Mouse (Mus musculus): ENCODE results near the gene Shank1.

Gene Shank1

DNA sequence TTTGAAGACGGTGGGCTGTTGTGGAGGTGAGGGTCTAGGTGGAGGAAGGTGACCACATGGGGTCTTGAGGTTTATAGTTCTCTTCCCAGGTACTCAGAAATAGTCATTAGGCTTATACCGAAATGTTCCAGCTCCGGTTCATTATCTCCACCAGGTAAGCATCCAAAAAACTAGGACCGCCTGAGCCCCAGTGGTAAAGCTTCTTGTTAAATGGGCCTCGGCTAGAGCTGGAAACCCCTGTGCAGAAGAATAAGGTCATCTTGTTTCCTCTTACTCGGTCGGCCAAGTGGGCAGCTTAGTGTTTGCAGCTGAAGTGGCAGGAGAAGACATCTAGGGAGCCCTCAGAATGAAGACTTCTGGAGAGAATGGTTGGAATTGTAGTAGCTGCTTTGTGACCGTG is 62.6 kb downstream of the Shank1 start:
- CTCF ChIA-PET = interaction anchor here (0.7 kb wide), 1 partner anchor 92 kb away, joined by 6 read pairs; no protein-coding TSS in a partner anchor

DNA sequence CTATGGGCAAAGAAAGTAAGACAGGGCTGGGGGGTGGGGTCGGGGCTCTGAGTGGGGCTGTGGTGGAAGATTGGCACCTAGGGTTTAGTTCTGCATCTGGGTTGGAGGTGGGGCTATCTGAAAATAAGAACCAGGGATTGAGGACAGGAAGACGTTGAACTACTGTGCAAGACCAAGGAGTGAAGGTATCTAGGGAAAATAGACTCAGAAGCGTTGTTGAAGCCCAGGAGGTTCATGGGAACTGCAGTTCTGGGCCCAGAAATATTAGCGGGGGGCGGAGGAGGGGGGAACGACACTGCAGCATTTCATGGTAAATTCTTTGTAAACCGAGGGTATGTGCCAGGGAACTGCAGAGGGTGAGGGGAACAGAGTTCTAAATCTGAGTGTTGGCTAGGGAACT is 63.4 kb downstream of the Shank1 start:
- CTCF ChIA-PET = interaction anchor here (0.7 kb wide), 1 partner anchor 93 kb away, joined by 6 read pairs; no protein-coding TSS in a partner anchor

DNA sequence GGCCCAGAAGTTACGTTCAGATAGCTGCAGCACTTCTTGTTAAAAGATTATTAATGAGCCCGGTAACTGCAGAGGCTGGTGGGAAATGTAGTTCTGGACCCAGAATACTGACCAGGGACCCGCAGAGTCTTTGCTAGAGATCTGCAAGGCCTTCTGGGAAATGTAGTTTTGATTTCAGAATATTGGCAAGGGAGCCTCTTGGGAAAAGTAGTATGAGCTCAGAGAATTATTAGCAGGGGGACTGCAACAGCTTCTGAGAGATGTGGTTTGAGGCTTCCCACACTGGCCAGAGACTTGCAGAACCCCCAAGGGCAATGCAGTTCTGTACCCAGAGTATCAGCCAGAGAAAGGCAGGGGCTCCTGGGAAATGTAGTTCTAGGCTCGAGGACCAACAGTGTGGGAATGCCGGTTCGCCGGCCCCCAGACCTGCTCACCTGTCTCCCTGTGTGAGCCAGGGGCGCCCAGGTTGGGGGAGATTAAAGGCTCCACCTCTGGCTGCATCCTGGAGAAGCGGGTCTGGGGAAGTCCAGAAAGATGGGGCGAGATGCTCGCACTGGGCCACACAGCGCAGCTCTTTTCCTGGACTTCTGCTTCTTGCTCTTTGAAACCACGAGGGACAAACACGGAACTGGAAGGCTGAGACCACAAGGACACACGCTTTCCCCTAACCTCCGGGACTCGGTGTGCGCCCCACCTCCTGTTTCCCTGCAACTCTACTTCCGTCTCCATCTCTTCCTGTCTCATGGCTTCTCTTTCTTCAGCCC is 64.0 kb downstream of the Shank1 start:
- CTCF ChIA-PET = no interaction called here

DNA sequence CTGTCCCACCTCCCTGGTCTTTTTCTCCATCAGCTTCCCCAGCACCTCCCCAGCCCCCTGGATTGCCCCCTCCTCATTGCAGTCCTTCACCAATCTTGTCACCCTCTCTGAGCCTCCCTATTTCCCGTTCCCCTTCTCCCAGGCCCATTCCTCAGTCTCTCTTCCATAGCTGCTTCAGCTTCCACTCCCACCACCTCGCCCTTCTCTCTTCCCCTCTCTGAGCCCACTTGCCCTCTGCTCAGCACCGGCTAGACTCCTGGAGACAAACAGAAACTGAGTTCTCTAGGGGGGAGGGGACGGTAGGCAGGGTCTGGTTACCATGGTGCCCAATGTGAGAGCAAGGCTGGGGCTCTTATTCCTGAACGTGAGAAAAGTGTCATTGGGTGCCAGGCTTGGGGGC is 64.7 kb downstream of the Shank1 start:
- CTCF ChIA-PET = interaction anchor here (0.7 to 0.8 kb wide), 2 partner anchors 14 to 122 kb away, joined by 8 to 13 read pairs; no protein-coding TSS in a partner anchor

DNA sequence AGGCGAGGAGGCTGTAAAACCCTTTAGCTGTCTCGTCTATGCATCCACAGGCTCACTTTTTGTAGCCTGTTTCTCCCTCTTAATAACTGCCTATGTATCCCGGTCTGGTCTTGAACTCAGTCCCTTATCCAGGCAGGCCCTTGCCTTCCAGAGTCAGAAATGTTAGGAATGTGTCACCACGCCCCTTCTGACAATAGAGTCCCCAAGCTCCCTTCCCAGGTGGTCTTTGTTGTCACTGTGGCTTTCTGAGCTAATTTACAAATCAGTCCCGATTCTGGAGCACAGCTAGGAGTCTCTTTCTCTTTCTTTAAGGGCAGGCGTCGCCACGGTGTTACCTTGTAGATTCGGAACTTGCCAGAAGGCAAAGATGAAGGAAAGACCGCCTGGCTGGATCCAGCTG is 65.2 kb downstream of the Shank1 start:
- CTCF ChIA-PET = interaction anchor here (0.7 to 0.8 kb wide), 2 partner anchors 15 to 121 kb away, joined by 8 to 13 read pairs; no protein-coding TSS in a partner anchor

DNA sequence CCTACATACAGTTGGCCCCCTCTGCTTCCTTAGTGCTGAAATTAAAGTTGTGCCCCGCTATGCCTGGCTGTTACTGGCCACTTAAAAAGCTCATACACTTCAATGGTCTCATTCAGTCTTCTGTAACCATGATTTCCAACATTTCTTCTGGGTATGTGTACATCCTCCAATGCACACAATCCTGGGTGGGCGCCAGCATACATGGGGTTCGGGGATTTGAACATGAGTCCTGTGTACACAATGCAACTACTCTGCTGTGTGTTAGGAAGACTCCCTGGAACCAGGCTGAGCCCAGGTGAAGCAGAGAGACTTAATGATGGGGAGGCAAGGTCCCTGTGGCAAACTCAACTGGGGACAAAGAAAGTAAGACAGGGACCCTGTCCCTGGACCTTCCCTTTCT is 65.7 kb downstream of the Shank1 start:
- CTCF ChIA-PET = no interaction called here

DNA sequence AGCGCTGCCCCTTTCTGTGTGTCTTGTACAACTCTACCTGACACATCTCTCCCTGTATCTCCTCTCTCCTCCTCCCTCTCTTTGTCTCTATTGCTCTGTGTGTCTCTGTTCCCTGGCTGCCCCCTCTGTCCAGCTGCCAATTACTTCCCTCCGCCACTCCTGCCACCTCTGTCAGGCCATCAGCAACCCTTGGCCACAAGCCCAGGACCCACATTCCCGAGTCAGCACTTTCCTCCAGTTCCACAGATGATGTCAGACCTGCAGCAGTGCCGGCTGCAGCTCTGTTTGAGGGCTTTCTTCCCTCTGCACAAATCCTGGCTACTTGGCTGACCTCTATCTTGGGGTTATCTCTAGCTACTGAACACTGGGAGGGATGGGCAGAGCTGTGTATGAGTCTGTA is 68.2 kb downstream of the Shank1 start:
- CTCF ChIA-PET = no interaction called here

DNA sequence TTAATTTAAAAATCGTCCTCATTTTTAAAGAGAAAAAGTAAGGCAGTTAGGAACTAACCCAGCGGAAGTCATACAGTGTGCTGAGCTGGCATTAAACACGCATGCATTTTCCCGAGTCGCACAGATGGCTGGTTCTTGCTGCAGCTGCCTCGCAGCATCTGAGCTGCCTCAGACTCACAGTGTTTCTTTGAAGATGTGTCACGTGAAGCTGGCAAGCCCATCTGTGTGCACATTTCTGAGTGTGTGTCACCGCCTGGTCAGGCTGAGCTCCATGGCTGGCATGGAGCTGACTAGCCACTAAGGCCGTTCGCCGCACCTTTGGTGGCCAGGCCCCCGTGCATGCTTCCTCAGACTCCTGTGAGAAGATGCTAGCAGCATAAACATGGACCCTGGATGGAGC is 72.5 kb downstream of the Shank1 start:
- CTCF ChIA-PET = no interaction called here

DNA sequence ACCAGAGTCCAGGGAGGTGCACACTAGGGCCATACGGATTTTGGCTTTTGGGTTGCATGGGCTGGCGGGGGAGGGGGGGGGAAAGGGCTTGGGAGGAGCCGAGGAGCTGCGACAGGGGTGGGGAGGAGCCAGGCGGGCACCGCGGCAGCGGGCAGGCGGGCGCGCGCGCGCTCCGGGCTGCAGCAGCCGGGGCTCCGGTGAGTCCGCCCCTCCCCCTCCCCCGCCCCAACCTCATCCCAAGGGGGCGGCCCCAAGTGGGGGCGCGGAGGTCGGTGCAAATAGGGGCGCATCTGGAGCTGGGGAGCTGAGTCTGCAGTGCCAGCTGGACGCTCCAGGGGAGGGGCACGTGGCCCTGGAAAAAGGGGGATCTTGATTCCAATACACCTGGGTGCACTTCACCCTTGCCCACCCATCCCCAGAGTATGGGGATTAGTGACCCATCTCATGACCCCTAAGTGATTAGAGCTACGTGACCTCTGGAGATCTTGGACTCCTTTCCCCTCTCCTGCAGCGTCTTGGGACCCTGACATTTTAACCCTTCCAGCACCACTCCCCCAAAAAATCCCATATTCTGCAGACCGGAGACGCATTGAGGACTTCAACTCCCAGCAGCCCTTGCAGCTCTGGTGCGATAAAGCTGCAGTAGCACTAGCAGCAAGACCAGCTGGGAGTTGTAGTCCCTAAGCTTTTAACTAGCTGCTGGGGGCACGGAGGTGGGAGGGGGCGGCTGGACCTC is 74.1 kb downstream of the Shank1 start, which contains the start of gene Syt3:
Syt3 (plus strand) TSS at position 123 of the 736 bp plus-strand sequence.
- CTCF ChIA-PET = no interaction called here

DNA sequence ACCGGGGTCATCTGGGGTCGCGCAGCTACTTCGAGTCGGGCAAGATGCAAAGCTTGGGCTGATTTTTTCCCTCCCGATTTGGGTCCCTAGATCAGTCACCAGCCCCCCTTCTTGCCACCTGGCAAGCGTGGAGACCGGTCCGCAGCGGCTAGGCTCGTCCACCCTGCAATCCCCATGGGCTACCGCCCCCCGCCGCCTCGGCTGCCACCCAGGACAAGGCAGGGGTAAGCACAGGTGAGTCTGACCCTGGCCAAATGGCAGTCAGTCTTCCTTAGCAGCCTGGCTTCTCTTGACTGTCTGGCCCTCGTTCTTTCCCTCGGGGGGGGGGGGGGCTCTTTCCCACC is 74.6 kb downstream of the Shank1 start:
- CTCF ChIA-PET = no interaction called here

DNA sequence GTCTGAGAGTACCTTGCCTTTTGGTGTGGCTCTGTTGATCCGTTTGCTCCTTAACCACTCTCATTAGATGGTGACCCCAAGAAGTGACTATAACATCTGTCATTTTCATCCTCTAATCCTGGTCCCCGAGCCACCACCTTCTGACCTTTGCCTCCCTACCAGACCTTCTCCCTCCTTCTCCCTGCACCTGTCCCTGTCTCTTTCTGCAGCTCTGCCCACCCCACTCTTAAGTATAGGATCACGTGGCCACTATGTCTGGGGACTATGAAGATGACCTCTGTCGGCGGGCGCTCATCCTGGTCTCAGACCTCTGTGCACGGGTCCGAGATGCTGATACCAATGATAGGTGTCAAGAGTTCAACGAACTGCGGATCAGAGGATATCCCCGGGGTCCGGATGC is 75.7 kb downstream of the Shank1 start, which contains the start of gene 1700008O03Rik:
1700008O03Rik (minus strand) TSS at position 101 of the 400 bp plus-strand sequence.
- CTCF ChIA-PET = interaction anchor here (0.5 to 0.7 kb wide), 2 partner anchors 8 to 99 kb away, joined by 3 to 5 read pairs; no protein-coding TSS in a partner anchor

DNA sequence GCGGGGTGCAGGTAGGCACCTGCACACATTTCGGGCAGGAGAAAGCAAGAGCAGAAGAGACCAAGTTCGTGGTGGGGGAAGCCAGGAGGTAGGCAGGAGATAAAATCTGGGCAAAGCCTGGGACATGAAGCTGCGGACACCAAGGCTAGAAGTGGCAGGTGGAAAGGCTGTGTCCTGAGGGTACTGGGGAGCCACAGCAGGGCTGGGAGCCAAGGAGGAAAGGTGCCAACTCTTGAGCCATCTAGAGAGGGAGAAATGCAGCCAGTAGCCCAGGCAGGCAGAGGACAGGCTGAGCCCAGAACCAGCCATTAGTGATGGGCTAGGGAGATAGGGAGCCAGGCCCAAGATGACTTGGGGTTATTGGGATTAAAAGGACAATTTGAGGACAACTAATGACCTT is 81.8 kb downstream of the Shank1 start:
- CTCF ChIA-PET = no interaction called here

DNA sequence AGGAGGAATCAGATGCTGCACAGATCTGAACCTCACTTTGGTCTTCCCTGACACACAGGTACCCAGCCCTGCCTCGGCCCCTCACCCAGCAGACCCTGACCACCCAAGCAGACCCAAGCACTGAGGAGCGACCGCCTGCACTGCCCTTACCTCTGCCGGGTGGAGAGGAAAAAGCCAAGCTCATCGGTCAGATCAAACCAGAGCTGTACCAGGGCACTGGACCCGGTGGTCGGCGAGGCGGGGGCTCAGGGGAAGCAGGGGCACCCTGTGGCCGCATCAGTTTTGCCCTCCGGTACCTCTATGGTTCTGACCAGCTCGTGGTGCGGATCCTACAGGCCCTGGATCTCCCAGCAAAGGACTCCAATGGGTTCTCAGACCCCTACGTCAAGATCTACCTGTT is 82.3 kb downstream of the Shank1 start:
- CTCF ChIA-PET = no interaction called here

DNA sequence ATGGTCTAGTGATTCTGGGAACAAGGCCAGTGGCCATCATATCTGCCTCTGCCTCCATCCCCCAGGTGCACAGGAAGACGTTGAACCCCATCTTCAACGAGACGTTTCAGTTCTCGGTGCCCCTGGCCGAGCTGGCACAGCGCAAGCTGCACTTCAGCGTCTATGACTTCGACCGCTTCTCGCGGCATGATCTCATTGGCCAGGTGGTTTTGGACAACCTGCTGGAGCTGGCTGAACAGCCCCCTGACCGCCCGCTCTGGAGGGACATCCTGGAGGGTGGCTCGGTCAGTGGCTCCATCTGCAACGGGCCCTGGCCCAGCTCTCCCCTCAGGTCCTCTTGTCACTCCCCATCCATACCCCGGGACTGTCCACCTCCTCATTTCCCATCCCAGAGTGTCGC is 83.2 kb downstream of the Shank1 start:
- CTCF ChIA-PET = interaction anchor here (0.5 kb wide), 1 partner anchor 8 kb away, joined by 5 read pairs; no protein-coding TSS in a partner anchor

DNA sequence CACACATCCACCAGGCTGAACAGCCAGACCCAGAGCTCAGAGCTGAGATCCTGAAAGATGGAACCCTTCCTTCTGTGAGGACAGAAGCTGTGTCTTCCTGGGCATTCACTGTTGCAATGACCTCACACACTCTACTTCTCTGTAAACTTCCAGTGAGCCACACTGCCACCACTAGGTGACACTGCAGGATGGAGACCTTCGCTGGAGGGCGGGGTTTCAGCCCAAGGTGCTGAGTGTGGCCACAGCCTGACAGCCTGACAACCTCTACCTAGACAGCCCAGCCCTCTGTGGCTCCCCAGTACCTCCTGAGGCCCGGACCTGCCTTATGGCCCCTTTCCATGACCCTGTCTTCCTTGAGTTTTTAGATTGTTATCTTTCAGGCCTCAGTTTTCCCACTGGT is 88.5 kb downstream of the Shank1 start:
- CTCF ChIA-PET = no interaction called here

DNA sequence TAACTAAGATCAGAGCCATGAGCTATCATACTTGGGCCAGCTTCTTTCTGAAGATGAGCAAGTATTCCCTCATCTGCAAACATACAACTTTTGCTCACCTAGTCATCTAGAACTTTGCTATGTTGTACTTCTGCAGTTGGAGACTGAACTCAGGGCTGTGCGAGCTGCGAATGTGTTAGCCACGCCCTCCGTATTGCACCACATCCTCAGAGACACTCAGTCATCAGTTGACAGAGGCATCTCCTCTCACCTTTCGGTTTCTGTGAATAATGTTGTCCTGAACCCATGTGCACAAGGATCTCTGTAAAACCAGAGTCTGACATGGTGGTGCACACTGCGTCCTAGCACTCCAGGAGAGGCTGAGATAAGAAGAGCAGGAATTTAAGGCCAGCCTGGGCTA is 91.6 kb downstream of the Shank1 start:
- CTCF ChIA-PET = no interaction called here

DNA sequence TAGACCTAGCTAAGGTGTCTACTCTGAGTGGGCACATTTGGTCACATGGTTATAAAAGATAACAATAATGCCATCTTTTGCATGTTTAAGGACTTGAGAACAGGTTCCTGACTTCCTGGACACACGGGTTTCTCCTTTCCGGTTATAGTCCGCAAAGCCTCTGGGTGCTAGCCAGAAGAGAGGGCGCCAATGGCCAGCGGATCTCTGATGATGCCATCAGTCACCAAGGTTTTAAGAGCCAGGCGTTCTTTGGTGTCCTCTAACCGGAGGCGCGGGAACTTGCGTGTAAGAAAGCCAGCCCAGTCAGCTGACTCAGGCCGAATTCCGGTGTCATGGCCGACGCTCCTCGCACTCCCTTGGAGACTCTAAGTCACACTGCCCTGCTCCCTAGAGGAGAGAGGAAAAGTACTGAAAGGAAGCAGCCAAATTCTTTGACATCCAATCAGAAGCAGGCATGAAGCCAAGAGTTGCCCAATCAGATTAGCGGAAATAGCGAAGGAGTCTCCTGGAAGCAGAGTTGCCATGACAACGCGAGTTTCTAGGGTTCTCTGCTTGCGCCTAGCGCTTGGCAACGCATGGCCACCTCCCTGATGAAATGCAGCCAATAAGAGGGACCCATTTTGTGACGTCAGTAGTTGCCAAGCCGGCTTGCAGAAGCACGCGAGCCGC is 95.4 kb downstream of the Shank1 start:
- CTCF ChIA-PET = no interaction called here

DNA sequence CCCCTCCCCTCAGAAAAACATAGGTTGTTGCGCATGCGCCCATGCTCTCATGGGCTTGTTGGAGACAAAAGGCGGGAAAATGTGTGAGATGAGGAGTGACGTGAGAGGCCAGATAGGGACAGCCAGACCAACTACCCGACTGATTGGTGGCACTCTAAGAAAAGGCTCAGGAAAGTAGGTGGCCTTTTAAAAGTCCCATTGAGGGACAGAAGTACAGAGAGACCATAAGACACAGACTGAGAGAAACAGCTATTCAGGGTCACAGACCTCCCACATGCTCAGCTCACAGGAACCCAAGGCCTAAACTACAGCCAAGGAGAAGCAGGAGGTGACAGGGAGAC is 95.9 kb downstream of the Shank1 start:
- CTCF ChIA-PET = no interaction called here

Measured in spleen, embryonic (tissue).